Mouse (Mus musculus): ENCODE results near the gene Limd2. TPM values are rescaled to one million over a fixed set of nuclear protein-coding genes. Genes with fewer than 3 reads are reported as not detected.
A peak's percentile ranks its signal among the peaks of the same experiment; 100 is the strongest.
"Not testable (repeated sequence)": the region's sequence is repeated elsewhere in the genome, so short reads cannot be mapped to it uniquely, and the experiment has no call there.

Limd2 gene
- total RNA-seq, 2 experiments from 2014 or later: 13.2 to 18.1 TPM

DNA sequence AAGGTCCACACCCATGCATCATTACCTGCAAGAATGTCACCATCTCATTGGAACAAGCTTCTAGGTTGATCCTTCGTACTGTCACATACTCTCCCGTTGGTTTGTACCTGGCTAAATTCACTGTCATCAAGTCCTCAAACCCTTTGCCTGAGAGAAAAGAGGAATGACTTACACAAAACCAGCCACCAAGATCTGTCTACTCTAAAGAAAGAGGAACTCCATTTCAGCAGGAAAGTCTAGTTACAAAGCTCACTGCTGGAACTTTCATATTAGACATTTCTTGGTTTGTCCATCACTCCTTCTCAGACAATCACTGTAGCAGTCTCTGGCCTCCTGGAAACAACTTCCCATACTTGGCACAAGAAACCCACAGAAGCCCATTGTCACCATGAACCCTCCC, 12.6 kb upstream of the Limd2 start:
- no peak for DNase-seq

DNA sequence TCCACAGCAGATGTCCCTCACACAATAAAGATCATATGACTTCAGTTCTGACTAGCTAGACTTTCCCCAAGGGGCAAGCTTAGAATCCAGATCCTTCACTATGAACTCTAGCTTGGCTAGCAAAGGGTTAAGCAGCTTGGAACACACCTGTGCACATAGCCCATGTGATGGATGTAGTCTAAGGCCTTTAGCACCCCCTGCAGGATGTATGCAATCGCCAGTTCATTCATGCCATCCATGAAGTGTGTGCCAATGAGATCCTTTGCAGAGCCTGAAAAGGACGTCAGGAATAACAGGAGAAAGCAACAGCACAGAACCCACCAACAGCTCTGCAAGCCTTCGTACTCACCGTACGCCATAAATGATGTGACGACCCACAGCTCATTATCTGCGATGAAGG, 10.1 kb upstream of the Limd2 start:
- DNase-seq: no peak

GRCm38 (mm10) chr11:106167435-106167834, 6.8 kb upstream of the Limd2 start:
- DNase-seq: no peak

DNA sequence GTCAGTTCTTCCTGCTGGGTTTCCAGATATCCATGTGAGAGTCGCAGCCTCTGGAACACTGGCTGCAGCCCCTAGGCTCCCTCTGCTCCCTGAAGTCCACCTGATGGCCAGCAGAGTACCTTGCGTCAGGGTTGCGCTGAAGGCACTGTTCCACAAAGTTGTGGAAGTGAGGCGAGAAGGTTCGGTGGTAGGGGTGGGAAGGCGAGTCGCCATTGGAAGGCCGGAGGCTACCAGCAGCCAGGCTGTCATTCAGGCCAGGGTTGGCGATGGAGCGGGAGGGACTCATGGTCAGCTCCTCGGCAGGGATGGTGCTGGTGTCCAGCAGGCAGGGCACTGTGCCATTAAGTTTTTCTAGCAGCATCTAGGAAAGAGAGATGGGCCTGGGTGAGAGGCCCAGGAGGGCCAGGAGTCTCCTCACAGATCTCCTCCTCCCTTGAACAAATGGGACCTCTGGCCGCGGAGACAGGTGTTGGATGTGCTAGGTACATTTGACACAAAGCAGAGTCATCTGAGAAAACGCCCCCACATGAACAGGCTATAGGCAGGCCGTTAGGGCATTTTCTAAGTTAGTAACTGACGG, 4.0 kb upstream of the Limd2 start:
- DNase-seq: no peak

GRCm38 (mm10) chr11:106163546-106163945, 2.9 kb upstream of the Limd2 start:
- no peak for DNase-seq

DNA sequence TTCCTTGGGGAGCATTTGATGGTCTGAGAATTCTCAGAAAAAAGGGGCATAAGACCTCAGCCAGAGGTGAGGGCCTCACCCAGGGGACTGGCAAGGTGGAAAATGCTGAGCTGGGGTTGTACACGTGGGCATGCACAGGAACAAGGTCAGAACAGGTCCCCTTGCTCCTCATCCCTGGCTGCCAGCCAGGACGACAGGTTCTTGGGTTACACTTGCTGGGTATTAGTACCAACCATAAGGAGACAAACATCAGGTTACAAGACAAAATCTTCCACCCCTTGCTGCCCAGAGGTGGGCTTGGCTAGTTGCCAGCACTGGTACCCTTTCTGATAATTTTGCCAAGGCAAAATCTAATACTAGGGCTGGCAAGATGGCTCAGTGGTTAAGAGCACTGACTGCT, 1.6 kb upstream of the Limd2 start:
- no peak for DNase-seq

DNA sequence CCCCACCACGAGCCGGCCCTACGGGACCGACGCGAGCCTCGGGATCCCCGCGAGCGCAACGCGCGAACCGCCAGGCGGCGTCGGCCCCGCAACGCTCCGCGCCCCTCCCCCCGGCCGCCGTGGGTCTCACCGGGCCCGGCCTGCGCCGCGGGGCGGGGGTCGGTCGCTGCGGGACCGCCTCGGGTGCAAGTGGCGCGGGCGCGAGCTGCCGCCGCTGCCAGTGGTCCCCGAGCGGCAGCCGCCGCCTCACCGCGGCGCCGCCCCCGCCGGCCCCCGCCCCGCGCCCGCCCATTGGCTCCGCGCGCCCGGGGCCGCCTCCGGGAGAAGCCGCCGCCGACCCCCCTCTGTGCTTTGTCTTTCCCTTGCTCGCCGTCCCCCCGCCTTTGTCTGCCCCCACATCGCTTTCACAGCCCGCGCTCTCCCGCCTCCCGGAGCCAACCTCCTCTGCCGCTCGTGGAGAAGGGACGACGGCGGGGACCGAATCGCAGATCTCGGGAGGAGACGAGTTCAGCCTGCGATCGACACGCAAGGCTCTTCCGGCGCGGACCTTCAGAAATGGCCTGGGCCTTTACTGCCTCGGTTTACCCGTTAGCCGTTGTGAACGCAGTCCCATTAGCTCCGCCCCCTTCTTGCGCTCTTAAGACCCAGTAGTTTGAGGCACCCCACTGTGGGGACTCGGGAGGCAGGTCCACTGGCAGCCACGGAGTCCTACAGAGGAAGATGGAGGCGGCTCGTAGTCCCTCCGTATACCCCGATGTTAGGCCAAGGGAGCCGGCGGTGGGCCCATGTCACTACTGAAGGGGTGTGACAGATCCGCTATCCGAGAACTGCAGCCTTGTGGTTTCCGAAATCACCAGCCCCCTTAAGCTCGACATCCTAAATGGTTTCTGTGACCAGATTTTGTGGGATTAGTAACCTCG, 479 bp downstream of the Limd2 start:
- DNase-seq: peak; percentile 74

- DNase-seq: peak; percentile 29
Observed at GRCm38 (mm10) chr11:106159216-106159920, 1.3 kb downstream of the Limd2 start.

DNA sequence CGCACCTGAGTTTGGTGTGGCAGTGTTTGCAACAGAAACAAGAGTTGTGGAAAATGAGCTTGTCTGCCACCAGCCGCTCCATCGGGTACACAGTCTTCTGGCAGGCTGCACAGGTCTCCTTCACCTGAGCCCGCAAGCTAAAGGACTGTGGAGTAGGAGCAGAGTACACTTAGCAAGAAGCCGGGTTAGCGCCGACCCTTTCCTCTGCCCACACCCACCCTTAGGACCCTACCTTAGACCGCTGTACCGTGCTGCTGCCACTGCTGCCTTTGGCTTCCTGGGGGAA, 1.8 kb downstream of the Limd2 start:
- no peak for DNase-seq

DNA sequence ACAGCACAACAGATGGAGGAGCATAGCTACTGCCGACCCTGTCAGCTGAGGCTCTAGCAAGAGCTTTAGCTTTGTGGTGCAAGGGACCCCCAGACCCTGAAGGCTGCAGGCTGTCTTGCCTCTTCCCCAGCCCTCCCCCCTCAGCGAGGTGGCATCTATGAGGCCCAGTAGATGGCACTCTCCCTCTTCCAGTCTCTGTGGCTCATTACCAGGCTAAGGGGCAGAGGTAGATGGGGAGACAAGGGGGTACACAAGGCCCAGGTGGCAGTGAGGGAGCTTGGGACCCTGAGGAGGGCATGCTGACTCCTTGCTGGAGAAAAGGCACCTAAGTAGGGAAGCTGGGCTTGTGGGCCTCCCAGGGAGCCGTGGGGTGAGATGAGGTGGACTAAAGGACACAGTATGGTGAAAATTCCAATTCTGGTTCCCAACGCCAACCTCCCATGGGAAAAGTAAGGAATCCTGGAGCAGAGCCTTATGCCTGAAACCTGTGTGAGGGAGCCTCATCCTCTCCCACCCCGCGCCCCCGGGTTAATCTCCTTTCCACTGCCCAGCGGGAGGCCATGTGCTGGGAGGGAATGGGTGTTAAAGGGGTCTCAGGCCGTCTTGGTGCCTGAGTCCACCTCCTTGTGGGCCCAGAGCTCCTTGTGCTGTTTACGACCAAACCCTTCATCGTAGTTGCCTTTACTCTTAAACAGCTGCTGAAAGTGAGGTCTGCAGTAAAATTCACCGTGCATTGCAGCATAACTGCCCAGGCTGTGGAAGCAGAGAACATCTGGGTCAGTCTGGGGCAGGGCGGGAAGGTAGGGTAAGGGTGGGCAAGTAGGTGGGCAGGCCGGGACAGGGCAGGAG, 2.4 kb downstream of the Limd2 start:
- DNase-seq: no peak

DNA sequence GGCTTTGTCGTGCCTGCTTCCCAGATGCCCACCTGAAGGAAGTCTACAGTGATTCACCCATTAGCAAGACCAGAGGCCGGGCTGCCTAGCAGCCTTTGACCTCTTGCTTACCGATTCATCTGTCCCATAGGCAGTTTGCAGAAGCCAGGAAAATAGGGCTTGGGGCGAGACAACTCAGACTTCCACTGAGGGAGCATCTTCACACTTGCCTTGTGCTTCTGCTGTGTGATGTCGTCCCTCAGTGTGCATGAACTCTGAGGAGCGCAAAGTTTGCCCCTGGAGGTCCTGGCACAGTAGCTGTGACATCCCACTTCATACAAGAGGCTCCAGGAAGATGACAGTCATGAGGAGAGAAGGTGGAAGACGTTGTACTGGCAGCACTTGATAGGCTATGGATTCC, 3.5 kb downstream of the Limd2 start:
- DNase-seq: no peak

DNA sequence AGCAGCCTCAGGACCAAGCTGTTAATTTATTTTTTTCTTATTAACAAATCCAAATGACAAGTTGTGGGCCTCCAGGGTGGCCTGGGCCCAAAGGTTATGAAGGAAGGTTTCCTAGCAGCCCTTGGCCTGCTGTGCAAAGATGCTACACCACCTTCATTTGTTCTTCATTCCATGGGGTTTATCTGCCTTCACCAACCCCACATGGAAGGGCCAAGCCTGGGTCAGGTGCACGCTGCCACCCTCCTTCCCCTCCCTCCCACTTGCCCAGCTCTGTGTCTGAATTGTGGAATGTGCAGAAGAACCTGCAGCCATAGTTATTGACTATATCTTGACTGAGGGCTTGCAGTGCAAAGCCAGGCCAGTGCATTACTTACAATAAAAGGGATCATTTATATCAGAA, 4.4 kb downstream of the Limd2 start:
- no peak for DNase-seq

- DNase-seq: no peak
Observed at GRCm38 (mm10) chr11:106155761-106156160, 4.9 kb downstream of the Limd2 start.

DNA sequence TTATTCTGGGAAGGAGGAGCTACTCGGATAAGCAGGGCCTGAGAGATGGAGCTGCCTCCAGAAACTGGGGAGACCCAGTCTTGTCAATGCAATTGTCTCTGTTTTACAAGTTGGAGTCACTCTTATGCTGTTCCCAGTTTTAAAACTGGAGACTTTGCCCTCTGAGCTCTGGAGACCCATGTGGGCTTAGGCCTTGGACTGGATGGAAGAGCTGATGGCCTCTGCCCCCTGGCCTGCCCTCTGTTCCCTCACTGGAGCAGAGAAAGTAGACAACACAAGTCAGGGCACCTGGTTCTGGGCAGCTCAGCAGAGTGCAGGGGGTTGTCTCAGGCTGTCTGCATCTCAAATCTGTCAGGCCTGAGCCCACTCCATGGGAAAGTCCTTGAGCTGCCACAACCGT, 5.9 kb downstream of the Limd2 start:
- no peak for DNase-seq

DNA sequence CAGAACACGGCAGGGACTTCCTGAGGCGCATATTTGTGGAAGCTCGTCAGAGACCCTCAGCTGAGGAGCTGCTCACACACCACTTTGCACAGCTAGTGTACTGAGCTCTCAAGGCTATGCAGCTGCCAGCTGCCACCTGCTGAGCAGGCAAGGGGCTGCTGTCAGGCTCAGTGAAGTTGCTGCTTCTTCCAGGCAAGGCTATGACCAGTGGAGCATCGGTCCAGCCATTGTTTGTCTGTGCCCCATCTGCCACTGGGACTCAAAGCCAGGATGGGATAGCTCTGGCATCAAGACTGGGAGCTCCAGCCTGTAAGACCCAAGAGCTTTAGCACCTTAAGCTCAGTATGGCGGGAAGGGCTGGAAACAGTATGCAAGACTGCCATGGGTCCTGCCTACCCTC, 6.6 kb downstream of the Limd2 start:
- no peak for DNase-seq

DNA sequence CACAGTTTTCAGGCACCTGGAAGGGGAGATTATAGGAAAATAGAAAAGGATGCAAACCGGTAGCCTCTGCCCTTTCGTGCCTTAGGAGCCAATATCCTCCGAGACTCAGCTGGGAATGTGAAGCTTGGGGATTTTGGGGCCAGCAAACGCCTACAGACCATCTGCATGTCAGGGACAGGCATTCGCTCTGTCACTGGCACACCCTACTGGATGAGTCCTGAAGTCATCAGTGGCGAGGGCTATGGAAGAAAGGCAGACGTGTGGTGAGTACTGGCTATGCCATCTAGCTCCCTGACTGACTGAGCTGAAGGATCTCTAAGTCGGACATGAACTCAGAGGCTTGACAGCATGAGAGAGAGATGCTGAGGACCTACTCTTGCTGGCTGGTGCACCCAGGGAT, 8.5 kb downstream of the Limd2 start:
- DNase-seq: no peak

DNA sequence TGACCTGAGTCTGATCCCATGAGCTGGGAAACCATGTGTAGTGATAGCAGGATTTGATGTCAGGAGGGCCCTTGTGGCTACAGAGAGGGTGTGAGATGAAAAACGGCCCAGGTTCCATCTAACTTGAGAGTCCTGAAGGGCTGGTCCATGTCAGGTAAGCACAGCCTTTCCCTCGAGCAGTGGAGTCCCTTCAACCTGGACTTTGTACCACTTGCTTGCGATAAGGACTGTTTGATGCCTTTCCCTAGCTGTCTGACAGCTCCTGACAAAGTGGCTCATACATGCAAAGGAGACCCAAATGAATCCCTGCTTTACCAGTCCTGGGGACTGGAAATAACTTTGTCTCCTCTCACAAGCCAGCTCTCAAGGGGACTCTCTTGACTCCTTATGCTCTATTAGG, 9.4 kb downstream of the Limd2 start:
- DNase-seq: no peak

DNA sequence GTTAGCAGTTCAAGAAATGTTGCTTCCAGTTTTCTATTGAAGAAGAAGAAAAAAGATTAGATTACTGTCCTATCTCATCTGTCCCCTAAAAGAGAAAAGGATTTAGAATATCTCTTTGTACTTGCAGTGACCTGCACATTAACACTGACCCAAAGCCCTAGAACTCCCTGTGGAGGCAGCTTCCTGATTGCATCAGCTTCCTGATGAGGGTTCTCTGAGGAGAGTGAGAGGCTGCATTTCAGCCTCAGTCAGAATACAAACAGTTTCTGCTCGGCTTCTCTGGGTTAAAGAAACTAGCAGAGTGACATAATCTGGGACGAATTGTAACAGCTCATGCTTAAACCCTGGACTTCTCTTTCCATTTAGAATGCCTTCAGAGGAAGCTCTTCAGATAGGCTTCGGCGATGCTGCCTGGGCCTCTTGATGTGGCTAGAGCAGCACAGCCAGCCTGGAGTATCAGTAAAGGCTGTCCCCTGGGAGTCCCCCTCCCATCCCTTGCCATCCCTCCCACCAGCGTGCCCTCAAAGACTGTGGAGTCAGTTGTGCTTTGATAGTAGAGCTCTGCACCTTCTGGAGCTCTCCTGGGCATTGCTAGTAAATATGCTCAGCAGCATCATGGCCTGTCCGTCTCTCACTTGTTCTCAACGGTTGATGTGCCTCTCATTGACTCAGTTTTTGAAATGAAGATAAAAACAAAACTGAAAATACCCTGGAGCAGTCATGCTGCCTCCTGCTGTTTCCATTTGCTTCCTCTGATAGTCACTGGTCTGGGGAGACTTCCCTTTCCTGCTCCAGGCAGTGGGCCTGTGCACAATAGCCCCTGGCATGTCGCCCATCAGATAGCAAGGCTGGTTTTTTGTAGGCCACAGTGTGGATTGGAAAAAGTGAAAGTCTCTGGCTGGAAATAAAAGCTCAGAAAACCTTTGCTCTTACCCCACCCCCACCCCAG, 25.8 kb downstream of the Limd2 start:
- peak; percentile 73 for DNase-seq

- no peak for DNase-seq
Observed at GRCm38 (mm10) chr11:106132516-106132915, 28.1 kb downstream of the Limd2 start.

- no peak for DNase-seq
Observed at GRCm38 (mm10) chr11:106129477-106129876, 31.2 kb downstream of the Limd2 start.

GRCm38 (mm10) chr11:106126727-106127373, 33.8 kb downstream of the Limd2 start:
- not testable (repeated sequence) for DNase-seq
